Mouse (Mus musculus) forebrain, embryonic 15.5 days (tissue): ENCODE data around the gene Mea1. TPM values are rescaled to one million over a fixed set of nuclear protein-coding genes. Genes with fewer than 3 reads are reported as not detected.
A peak's percentile ranks its signal among the peaks of the same experiment; 100 is the strongest.

Source experiments
- ATAC-seq: fragments of 200-750 bp; cut with Nextera tagmentation; replicated peaks from 2 replicates; pipeline ENCODE4 v1.8.0; 2017; ENCODE audit warnings: mild to moderate bottlenecking, moderate TSS enrichment, moderate library complexity
- H3K27ac ChIP-seq: fragments of 300-500 bp; sonication (generic); replicated peaks from 2 replicates; pipeline ENCODE4 v1.5.1; 2015; ENCODE audit warnings: mild to moderate bottlenecking, inconsistent platforms
- H3K27me3 ChIP-seq: fragments of 300-500 bp; sonication (generic); 2 replicates; pipeline ENCODE4 v1.6.1; 2015; ENCODE audit warnings: inconsistent platforms
- H3K36me3 ChIP-seq: fragments of 300-500 bp; sonication (generic); 2 replicates; pipeline ENCODE4 v1.6.1; 2015; ENCODE audit warnings: mild to moderate bottlenecking, inconsistent platforms
- H3K4me1 ChIP-seq: fragments of 300-500 bp; sonication (generic); 2 replicates; pipeline ENCODE4 v1.6.1; 2015; ENCODE audit warnings: inconsistent platforms
- H3K4me2 ChIP-seq: fragments of 300-500 bp; sonication (generic); replicated peaks from 2 replicates; pipeline ENCODE4 v1.6.1; 2015; ENCODE audit warnings: mild to moderate bottlenecking, inconsistent platforms
- H3K4me3 ChIP-seq: fragments of 300-500 bp; sonication (generic); 2 replicates; pipeline ENCODE4 v1.5.1; 2015; ENCODE audit warnings: mild to moderate bottlenecking, inconsistent platforms
- H3K9ac ChIP-seq: fragments of 300-500 bp; sonication (generic); replicated peaks from 2 replicates; pipeline ENCODE4 v1.6.1; 2015; ENCODE audit warnings: mild to moderate bottlenecking, inconsistent platforms
- H3K9me3 ChIP-seq: fragments of 300-500 bp; sonication (generic); 2 replicates; pipeline ENCODE4 v1.6.1; 2016; ENCODE audit warnings: inconsistent platforms
- WGBS: fragments of 180-500 bp; shearing (Covaris S2); methylation state at CpG from one replicate; pipeline ENCODE4 v1.1.7; 2015; ENCODE audit warnings: mixed read lengths; 5-methylcytosine and 5-hydroxymethylcytosine counted together
- polyA plus RNA-seq: library from polyadenylated mRNA; unstranded; fragments of >200 nt; fragmentation: Nextera tagmentation; extraction: Ambion mirVana; gene quantifications from 2 replicates; pipeline ENCODE4 v1.2.1, GENCODE M21; 2015

The Mea1 gene
- polyA plus RNA-seq, 1 experiment from 2014 or later: 214 TPM

DNA sequence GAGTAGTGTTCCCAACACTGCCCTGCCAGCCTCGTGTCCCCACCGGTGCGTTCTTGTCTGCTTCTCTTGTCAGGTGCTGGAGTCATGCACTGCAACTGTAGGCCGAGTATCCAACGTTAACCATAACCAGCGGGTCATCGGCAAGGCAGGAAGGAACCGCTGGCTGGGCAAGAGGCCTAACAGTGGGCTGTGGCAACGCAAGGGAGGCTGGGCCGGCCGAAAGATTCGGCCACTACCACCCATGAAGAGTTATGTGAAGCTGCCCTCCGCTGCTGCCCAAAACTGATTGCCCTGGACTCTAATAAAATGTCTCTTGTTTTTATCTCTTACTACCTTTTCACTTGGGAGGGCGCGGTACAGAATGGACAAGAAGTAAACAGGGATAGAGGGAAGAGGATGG is 28.8 kb upstream of the Mea1 start:
- Histone ChIP-seq H3K4me2 (peak overlapping the region; percentile 87), H3K4me1 (peaks cover 49% of the 10 kb centered on the region), H3K27me3 (no peaks in the 10 kb centered on the region), H3K9me3 (no peaks in the 10 kb centered on the region), H3K4me3 (peak overlapping the region; percentile 73), H3K36me3 (peaks cover 16% of the 10 kb centered on the region; the same call in 1 of the 2 replicates), H3K9ac (peak overlapping the region; percentile 92), H3K27ac (peak overlapping the region; percentile 92)
- WGBS: 39% methylated on average over 15 of the region's 15 CpGs
- ATAC-seq: no peak

DNA sequence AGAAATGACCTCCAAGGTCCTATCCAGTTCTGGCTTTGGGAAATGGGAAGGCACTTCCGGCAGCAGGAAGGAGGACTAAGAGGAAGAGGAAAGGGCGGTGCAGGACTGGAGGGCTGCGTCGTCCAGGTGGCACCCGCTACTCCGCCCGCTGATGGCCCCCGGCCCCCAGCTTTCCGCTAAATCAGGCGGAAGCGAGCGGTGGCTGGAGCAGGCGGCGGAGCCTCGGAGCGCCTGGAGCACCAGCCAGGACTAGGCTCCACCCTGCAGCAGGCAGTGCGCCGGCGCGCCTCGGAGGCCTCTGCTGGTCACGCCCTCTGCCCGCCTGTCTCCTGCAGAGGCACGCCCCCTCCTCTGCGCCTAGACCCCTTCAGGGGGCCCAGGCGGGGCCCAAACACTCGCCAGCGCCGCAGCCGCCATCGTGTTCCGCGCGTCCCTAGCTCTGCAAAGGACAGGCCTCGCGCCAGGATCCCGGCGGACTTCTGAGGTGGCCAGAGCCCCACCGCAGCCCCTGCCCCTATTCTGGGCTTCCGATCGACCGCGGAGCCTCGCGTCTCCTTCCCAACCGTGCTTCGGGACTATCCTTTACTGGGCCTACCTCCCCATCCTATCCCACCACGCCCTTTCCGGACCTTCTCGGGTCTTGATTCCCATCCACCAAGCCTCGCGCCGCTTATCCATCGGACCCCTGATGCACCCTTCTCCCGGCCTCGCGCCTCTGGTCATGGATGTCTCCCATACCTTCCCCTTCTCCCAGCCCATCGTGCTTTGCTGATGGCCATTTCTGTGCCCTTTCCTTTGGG is 28.2 kb upstream of the Mea1 start, which contains the start of gene Cul7:
Gene Cul7 (plus strand): TSS at position 106 of the 800 bp plus-strand sequence.
- Histone ChIP-seq H3K27ac (peak within 1 kb of the TSS; percentile 92), H3K9ac (peak within 1 kb of the TSS; percentile 92), H3K4me1 (peaks cover 43% of the 10 kb centered on the region), H3K36me3 (peaks cover 19% of the 10 kb centered on the region; the same call in 1 of the 2 replicates), H3K4me3 (peak within 1 kb of the TSS; percentile 73), H3K4me2 (peak within 1 kb of the TSS; percentile 87), H3K9me3 (no peaks in the 10 kb centered on the region), H3K27me3 (no peaks in the 10 kb centered on the region)
- ATAC-seq: peak; percentile 95
- under 1% methylated on average over 58 of the region's 58 CpGs for WGBS

GRCm38 (mm10) chr17:46651292-46651691 is 27.3 kb upstream of the Mea1 start:
- Histone ChIP-seq H3K36me3 (peaks cover 25% of the 10 kb centered on the region; the same call in 1 of the 2 replicates), H3K4me3 (peak overlapping the region; percentile 73), H3K27me3 (no peaks in the 10 kb centered on the region), H3K27ac (no peak overlapping the region), H3K4me1 (peaks cover 42% of the 10 kb centered on the region), H3K9ac (peak overlapping the region; percentile 92), H3K4me2 (peak overlapping the region; percentile 87), H3K9me3 (no peaks in the 10 kb centered on the region)
- 79% methylated on average over 17 of the region's 17 CpGs for WGBS
- ATAC-seq: no peak

DNA sequence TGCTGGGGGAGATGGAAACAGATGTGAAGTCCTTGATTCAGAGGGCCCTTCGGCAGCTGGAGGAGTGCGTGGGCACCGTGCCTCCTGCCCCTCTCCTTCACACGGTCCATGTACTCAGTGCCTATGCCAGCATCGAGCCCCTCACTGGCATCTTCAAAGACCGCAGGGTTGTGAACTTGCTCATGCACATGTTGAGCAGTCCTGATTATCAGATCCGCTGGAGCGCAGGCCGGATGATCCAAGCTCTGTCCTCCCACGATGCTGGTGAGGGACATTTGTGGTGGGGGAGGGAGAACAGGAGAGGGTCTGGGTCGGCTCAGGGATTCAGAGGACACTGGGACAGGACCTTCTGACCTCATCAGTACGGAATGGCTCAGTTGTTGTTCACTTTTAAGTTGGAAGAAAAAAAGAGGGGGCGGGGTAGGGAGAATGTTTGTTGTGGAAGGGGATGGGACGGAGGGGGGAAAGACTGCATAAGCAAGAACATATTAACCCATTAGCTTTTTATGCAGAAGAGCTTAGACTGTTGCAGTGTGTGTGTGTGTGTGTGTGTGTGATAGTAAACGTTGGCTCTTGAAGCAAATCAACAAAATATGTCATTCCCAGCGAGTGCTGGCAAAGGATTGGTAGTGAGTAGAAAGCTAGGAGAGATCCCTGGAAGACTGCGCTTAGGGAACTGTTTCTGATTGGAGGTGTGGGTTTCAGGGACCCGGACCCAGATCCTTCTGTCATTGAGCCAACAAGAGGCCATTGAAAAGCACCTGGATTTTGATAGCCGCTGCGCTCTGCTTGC is 26.6 kb upstream of the Mea1 start:
- no peaks in the 10 kb centered on the region for H3K9me3 ChIP-seq
- H3K4me2 ChIP-seq: peak overlapping the region; percentile 87
- peak overlapping the region; percentile 73 for H3K4me3 ChIP-seq
- no peaks in the 10 kb centered on the region for H3K27me3 ChIP-seq
- peaks cover 32% of the 10 kb centered on the region; the same call in 1 of the 2 replicates for H3K36me3 ChIP-seq
- no peak for ATAC-seq
- WGBS: 74% methylated on average over 20 of the region's 20 CpGs
- H3K9ac ChIP-seq: peak overlapping the region; percentile 92
- H3K4me1 ChIP-seq: peaks cover 36% of the 10 kb centered on the region
- no peak overlapping the region for H3K27ac ChIP-seq

DNA sequence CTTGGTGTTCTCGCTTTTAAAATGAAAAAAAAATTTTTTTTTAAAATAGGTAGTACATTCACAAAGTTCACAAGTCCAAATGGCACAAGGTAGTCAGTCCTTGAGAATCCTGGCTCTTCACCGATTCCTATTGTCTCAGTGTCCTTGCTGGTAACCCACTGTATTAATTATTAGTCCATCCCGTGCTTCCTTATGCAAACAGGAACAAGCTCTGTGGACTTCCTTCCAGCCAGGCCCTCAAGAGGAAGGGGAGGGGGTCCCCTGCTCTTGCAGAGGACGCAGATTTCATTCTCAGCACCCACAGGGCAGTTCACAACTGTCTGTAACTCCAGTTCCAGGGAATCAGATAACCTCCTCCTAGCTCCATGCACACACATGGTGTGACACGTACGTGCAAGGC is 22.5 kb upstream of the Mea1 start:
- Histone ChIP-seq H3K27ac (no peak overlapping the region), H3K27me3 (no peaks in the 10 kb centered on the region), H3K4me1 (peaks cover 20% of the 10 kb centered on the region), H3K9ac (no peak overlapping the region), H3K9me3 (no peaks in the 10 kb centered on the region), H3K36me3 (peaks cover 69% of the 10 kb centered on the region), H3K4me3 (no peak overlapping the region), H3K4me2 (no peak overlapping the region)
- ATAC-seq: no peak
- WGBS: 85% methylated on average over 6 of the region's 6 CpGs

DNA sequence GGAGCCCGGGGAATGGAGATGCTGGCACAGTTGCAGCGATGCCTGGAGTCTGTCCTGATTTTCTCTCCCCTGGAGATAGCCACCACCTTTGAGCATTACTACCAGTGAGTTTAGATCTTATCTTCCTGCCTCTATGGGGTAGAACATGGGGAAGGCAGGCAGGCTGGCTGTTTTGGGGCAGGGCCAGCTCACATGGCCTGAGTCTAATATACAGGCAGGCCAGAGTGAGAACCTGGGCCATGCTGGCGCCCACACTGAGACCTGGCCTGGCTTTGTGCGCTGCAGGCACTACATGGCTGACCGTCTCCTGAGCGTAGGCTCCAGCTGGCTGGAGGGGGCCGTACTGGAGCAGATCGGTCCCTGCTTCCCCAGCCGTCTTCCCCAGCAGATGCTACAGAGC is 17.2 kb upstream of the Mea1 start:
- Histone ChIP-seq H3K27ac (no peak overlapping the region), H3K4me2 (no peak overlapping the region), H3K27me3 (no peaks in the 10 kb centered on the region), H3K36me3 (peaks cover 86% of the 10 kb centered on the region), H3K4me3 (no peak overlapping the region), H3K4me1 (no peaks in the 10 kb centered on the region), H3K9me3 (no peaks in the 10 kb centered on the region), H3K9ac (no peak overlapping the region)
- ATAC-seq: no peak
- WGBS: 96% methylated on average over 9 of the region's 9 CpGs

- WGBS: 89% methylated on average over 12 of the region's 12 CpGs
- H3K9me3 ChIP-seq: no peaks in the 10 kb centered on the region
- no peaks in the 10 kb centered on the region for H3K4me1 ChIP-seq
- no peak overlapping the region for H3K27ac ChIP-seq
- H3K4me3 ChIP-seq: no peak overlapping the region
- no peak overlapping the region for H3K4me2 ChIP-seq
- peaks cover 84% of the 10 kb centered on the region for H3K36me3 ChIP-seq
- H3K27me3 ChIP-seq: no peaks in the 10 kb centered on the region
- no peak overlapping the region for H3K9ac ChIP-seq
- no peak for ATAC-seq
Measured at GRCm38 (mm10) chr17:46661981-46662380, 16.6 kb upstream of the Mea1 start.

DNA sequence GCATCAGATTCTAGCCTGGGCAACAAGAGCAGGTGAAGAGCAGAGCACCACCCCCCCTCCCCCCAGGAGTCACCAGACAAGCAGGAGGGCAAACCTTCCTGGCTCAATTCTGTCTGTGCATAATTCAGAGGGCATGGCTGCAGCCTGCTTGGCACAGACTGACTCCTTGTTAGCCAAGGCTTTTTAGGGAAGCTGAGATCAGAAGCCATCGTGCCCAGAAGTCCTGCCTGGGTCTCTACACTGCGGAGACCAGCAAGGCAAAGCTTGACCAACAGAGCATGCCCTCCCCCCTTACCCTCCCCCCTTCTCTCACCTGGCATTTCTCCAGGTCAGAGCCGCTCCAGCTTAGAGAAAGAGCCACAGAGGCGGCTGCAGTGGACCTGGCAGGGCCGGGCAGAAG is 15.9 kb upstream of the Mea1 start:
- H3K4me2 ChIP-seq: no peak overlapping the region
- H3K27me3 ChIP-seq: no peaks in the 10 kb centered on the region
- H3K36me3 ChIP-seq: peaks cover 80% of the 10 kb centered on the region
- no peak overlapping the region for H3K9ac ChIP-seq
- H3K4me3 ChIP-seq: no peak overlapping the region
- 88% methylated on average over 5 of the region's 5 CpGs for WGBS
- no peak for ATAC-seq
- no peaks in the 10 kb centered on the region for H3K9me3 ChIP-seq
- no peak overlapping the region for H3K27ac ChIP-seq
- no peaks in the 10 kb centered on the region for H3K4me1 ChIP-seq

DNA sequence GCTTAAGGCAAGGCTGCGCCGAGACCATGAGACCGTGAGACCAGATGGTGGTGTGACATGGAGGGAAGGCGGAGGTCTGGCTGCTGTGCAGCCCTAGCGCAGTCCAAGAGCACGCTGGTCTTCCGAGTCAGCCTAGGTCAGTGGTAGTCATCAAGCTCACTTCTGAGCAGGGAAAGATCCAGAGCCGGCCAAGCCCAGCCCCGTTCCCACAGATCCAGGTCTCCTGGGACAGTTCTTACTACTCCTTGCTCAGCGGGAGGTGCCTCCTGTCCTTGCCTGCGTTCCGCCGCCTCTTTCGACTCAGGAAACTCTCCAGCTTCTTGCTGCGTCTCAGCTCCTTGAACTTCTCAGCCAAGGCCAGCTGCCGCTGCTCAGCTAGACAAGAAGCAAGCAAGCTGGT is 10.9 kb upstream of the Mea1 start:
- H3K27ac ChIP-seq: no peak overlapping the region
- no peak for ATAC-seq
- H3K4me2 ChIP-seq: no peak overlapping the region
- no peaks in the 10 kb centered on the region; the same call in 1 of the 2 replicates for H3K4me1 ChIP-seq
- H3K36me3 ChIP-seq: peaks cover 53% of the 10 kb centered on the region
- H3K9me3 ChIP-seq: no peaks in the 10 kb centered on the region
- no peak overlapping the region for H3K4me3 ChIP-seq
- no peak overlapping the region for H3K9ac ChIP-seq
- WGBS: 89% methylated on average over 16 of the region's 16 CpGs
- no peaks in the 10 kb centered on the region for H3K27me3 ChIP-seq

GRCm38 (mm10) chr17:46669911-46670310 is 8.7 kb upstream of the Mea1 start:
- Histone ChIP-seq H3K4me2 (no peak overlapping the region), H3K36me3 (peaks cover 34% of the 10 kb centered on the region), H3K27ac (no peak overlapping the region), H3K4me1 (peaks cover 18% of the 10 kb centered on the region), H3K4me3 (no peak overlapping the region), H3K27me3 (no peaks in the 10 kb centered on the region), H3K9ac (no peak overlapping the region), H3K9me3 (no peaks in the 10 kb centered on the region)
- ATAC-seq: no peak
- WGBS: 96% methylated on average over 10 of the region's 10 CpGs

DNA sequence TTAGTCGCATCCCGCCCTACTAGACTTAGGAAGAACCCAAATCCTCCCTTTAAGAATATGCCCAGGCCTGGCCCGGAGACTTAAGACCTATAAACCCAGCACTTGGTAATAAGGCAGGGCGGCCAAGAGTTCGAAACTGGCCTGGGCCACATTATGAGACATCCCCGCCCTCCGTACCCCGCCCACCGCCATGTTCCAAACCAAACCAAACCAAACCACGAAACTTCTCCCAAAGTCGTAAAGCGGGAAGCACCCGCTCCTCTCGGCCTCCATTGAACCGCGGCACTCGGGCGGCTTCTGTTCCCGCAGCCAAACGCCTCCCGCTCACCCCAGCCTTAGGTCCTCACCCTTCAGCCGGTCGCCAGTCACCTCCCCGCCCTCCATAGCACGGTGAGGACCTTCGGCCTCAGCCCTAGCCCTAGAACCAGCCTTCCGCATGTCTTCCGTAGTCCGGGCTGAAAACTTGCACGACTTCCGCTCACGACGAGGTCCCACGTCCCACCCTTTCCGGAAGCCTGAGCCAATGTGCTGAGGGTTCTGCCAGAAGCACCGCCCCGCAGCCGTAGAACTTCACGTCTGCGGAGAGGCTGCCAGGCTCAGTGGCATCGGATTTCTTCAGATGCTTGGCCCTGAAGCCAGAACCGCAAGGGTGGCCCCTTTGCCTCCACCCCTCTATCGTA is 4.6 kb upstream of the Mea1 start, which contains the start of gene Rrp36:
Gene Rrp36 (minus strand): TSS at position 503 of the 680 bp plus-strand sequence.
- Histone ChIP-seq H3K9ac (peak within 1 kb of the TSS; percentile 60), H3K27me3 (no peaks in the 10 kb centered on the region), H3K27ac (peak within 1 kb of the TSS; percentile 69), H3K9me3 (no peaks in the 10 kb centered on the region), H3K4me1 (peaks cover 25% of the 10 kb centered on the region), H3K4me2 (peak within 1 kb of the TSS; percentile 83), H3K36me3 (peaks cover 44% of the 10 kb centered on the region), H3K4me3 (peak within 1 kb of the TSS; percentile 73)
- ATAC-seq: peak; percentile 94
- WGBS: under 1% methylated on average over 43 of the region's 43 CpGs
